Mouse (Mus musculus) liver, adult 2 months (tissue): Measurements from ENCODE around the gene AY358078. TPM values are rescaled to one million over a fixed set of nuclear protein-coding genes. Genes with fewer than 3 reads are reported as not detected.
"Not testable (repeated sequence)": the region's sequence is repeated elsewhere in the genome, so short reads cannot be mapped to it uniquely, and the experiment has no call there.

Experiments used
- DNase-seq: peaks from one replicate; pipeline ENCODE4 v3.0.0-alpha.2; 2011; ENCODE audit warnings: low read depth, low spot score; ENCODE audit errors: extremely low read depth
- H3K27ac ChIP-seq: fragments of 200-500 bp; replicated peaks from 2 replicates; pipeline ENCODE4 v1.5.1; 2012; ENCODE audit warnings: low read depth, mild to moderate bottlenecking, control low read depth, inconsistent platforms, low read length; ENCODE audit not compliant: insufficient read depth
- H3K27me3 ChIP-seq: fragments of 200-500 bp; 2 replicates; pipeline ENCODE4 v1.6.1; 2012; ENCODE audit warnings: mild to moderate bottlenecking, moderate library complexity, low read length, inconsistent platforms; ENCODE audit not compliant: control insufficient read depth, insufficient read depth
- H3K36me3 ChIP-seq: fragments of 200-500 bp; 2 replicates; pipeline ENCODE4 v1.6.1; 2012; ENCODE audit warnings: low read length, inconsistent platforms; ENCODE audit not compliant: control insufficient read depth, insufficient read depth
- H3K4me1 ChIP-seq: fragments of 200-500 bp; 2 replicates; pipeline ENCODE4 v1.6.1; 2011; ENCODE audit warnings: low read length; ENCODE audit not compliant: control insufficient read depth, insufficient read depth
- H3K4me3 ChIP-seq: fragments of 200-500 bp; 2 replicates; pipeline ENCODE4 v1.5.1; 2011; ENCODE audit warnings: low read depth, mild to moderate bottlenecking, control low read depth, low read length, moderate library complexity; ENCODE audit not compliant: insufficient read depth
- H3K79me2 ChIP-seq: fragments of 200-500 bp; 2 replicates; pipeline ENCODE4 v1.6.1; 2012; ENCODE audit warnings: inconsistent platforms, mild to moderate bottlenecking, low read length, moderate library complexity; ENCODE audit not compliant: control insufficient read depth, insufficient read depth
- H3K9ac ChIP-seq: fragments of 200-500 bp; 2 replicates; pipeline ENCODE4 v1.6.1; 2012; ENCODE audit warnings: low read depth, mild to moderate bottlenecking, control low read depth, inconsistent platforms, low read length
- CTCF ChIP-seq: fragments of 200-500 bp; IDR thresholded peaks from 2 replicates; pipeline ENCODE4 v1.5.1; 2011; ENCODE audit warnings: low read depth, low read length, control low read depth
- POLR2A ChIP-seq: fragments of 200-500 bp; IDR thresholded peaks from 2 replicates; pipeline ENCODE4 v1.6.1; 2011; ENCODE audit warnings: low read length, control low read depth; ENCODE audit not compliant: insufficient read depth; ENCODE audit errors: extremely low read depth
- WGBS: fragments of 180-500 bp; shearing (Covaris S2); methylation state at CpG from one replicate; pipeline ENCODE4 v1.1.7; 2018; 5-methylcytosine and 5-hydroxymethylcytosine counted together
- polyA plus RNA-seq: library from polyadenylated mRNA; depleted of rRNA; stranded (reverse); fragments of >200 nt; gene quantifications from 2 replicates; pipeline ENCODE4 v1.2.3, GENCODE M21; 2012
- total RNA-seq: library from RNA; depleted of rRNA; stranded (reverse); fragments of >200 nt; gene quantifications from 2 replicates; pipeline ENCODE4 v1.2.3, GENCODE M21; 2014

The AY358078 gene
- total and polyA plus RNA-seq, 2 experiments = not detected

GRCm38 (mm10) chr14:51786335-51786734 is 13.5 kb upstream of the AY358078 start:
- TF ChIP-seq POLR2A (no peak), CTCF (no peak)
- Histone ChIP-seq H3K36me3 (no peaks in the 10 kb centered on the region), H3K27ac (no peak overlapping the region)

DNA sequence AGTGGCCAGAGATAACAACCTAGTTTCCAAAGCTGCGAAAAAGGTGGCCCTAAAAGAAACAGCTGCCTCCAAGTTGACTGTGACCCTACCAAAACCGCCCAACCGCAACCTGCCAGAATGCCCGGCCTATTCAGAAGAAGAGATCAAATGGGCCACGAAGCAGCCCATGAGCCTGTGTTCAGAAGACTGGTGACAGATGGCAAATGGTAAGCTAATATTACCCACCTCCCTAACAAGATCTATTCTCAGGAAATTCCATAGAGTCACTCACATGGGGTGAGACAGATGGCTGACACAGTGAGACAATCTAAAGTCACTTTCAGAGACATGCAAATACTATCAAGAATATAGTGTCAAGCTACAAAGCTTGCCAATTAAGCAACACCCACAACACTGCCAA is 12.8 kb upstream of the AY358078 start:
- no peak for DNase-seq
- Histone ChIP-seq H3K79me2 (no peaks in the 10 kb centered on the region), H3K27ac (no peak overlapping the region), H3K36me3 (no peaks in the 10 kb centered on the region), H3K9ac (no peak overlapping the region), H3K4me3 (no peak overlapping the region), H3K4me1 (no peaks in the 10 kb centered on the region), H3K27me3 (no peaks in the 10 kb centered on the region)
- WGBS = 92% methylated on average over 5 of the region's 5 CpGs
- TF ChIP-seq CTCF (no peak), POLR2A (no peak)

More at GRCm38 (mm10) chr14:51786335-51786734, 13.5 kb upstream of the AY358078 start:
- H3K4me3 ChIP-seq = no peak overlapping the region
- no peaks in the 10 kb centered on the region for H3K79me2 ChIP-seq
- no peaks in the 10 kb centered on the region for H3K27me3 ChIP-seq
- H3K4me1 ChIP-seq = no peaks in the 10 kb centered on the region
- H3K9ac ChIP-seq = no peak overlapping the region
- no peak for DNase-seq
- WGBS = 84% methylated on average over 4 of the region's 4 CpGs

GRCm38 (mm10) chr14:51789196-51789595 is 10.7 kb upstream of the AY358078 start:
- no peak for TF ChIP-seq CTCF
- no peak for TF ChIP-seq POLR2A
- no peaks in the 10 kb centered on the region for H3K4me1 ChIP-seq

DNA sequence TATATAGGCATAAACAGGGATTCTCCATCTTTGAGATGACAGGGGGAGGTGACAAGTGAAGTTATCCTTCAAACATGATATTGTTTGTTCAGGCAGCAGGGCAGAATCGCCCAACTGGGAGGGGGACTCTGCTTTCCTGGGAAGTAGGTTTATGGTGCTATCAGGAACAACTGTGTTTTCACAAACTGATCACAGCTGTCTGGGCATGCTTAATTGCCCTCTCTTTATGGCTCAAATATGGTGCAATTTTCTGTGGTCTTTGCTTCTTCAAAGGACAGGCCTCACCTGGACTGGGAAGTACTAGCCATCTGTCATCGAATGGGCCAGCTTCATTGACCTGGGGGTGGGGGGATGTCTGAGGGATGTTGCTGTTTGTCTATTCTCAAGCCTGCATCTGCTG is 5.7 kb upstream of the AY358078 start:
- WGBS = 66% methylated on average over 2 of the region's 2 CpGs
- no peak overlapping the region for H3K4me3 ChIP-seq
- no peak for DNase-seq
- no peak overlapping the region for H3K27ac ChIP-seq
- no peaks in the 10 kb centered on the region; the same call in 1 of the 2 replicates for H3K27me3 ChIP-seq
- TF ChIP-seq POLR2A (no peak), CTCF (no peak)
- no peaks in the 10 kb centered on the region for H3K79me2 ChIP-seq
- no peaks in the 10 kb centered on the region for H3K4me1 ChIP-seq
- no peak overlapping the region for H3K9ac ChIP-seq
- H3K36me3 ChIP-seq = no peaks in the 10 kb centered on the region

More at GRCm38 (mm10) chr14:51789196-51789595, 10.7 kb upstream of the AY358078 start:
- H3K27me3 ChIP-seq = no peaks in the 10 kb centered on the region; the same call in 1 of the 2 replicates
- no peaks in the 10 kb centered on the region for H3K36me3 ChIP-seq
- no peak for DNase-seq
- 81% methylated on average over 2 of the region's 2 CpGs for WGBS
- H3K9ac ChIP-seq = no peak overlapping the region
- H3K27ac ChIP-seq = no peak overlapping the region
- H3K4me3 ChIP-seq = no peak overlapping the region
- H3K79me2 ChIP-seq = no peaks in the 10 kb centered on the region

GRCm38 (mm10) chr14:51826625-51827024 is 26.8 kb downstream of the AY358078 start:
- Histone ChIP-seq H3K36me3 (no peaks in the 10 kb centered on the region), H3K4me1 (no peaks in the 10 kb centered on the region), H3K9ac (no peak overlapping the region), H3K27me3 (no peaks in the 10 kb centered on the region), H3K79me2 (no peaks in the 10 kb centered on the region), H3K4me3 (no peak overlapping the region), H3K27ac (no peak overlapping the region)
- TF ChIP-seq POLR2A = no peak
- no peak for TF ChIP-seq CTCF
- 73% methylated on average over 1 of the region's 1 CpGs for WGBS
- DNase-seq = no peak

- 18% methylated on average over 5 of the region's 5 CpGs for WGBS
- not testable (repeated sequence) for H3K27me3 ChIP-seq, H3K27ac ChIP-seq, H3K79me2 ChIP-seq, H3K9ac ChIP-seq, H3K4me3 ChIP-seq, H3K36me3 ChIP-seq, DNase-seq, H3K4me1 ChIP-seq
- TF ChIP-seq CTCF = peak; percentile 61
Observed at GRCm38 (mm10) chr14:51827842-51828241, 28.0 kb downstream of the AY358078 start.
